Mouse (Mus musculus) kidney, postnatal 25 days (tissue): ENCODE results near the gene Cul7.

Source experiments
- DNase-seq, 2 experiments: peaks; one replicate each; pipeline ENCODE4 v3.0.0; 2021; ENCODE audit warnings: mixed read lengths in 2 of 2

Cul7 gene

DNA sequence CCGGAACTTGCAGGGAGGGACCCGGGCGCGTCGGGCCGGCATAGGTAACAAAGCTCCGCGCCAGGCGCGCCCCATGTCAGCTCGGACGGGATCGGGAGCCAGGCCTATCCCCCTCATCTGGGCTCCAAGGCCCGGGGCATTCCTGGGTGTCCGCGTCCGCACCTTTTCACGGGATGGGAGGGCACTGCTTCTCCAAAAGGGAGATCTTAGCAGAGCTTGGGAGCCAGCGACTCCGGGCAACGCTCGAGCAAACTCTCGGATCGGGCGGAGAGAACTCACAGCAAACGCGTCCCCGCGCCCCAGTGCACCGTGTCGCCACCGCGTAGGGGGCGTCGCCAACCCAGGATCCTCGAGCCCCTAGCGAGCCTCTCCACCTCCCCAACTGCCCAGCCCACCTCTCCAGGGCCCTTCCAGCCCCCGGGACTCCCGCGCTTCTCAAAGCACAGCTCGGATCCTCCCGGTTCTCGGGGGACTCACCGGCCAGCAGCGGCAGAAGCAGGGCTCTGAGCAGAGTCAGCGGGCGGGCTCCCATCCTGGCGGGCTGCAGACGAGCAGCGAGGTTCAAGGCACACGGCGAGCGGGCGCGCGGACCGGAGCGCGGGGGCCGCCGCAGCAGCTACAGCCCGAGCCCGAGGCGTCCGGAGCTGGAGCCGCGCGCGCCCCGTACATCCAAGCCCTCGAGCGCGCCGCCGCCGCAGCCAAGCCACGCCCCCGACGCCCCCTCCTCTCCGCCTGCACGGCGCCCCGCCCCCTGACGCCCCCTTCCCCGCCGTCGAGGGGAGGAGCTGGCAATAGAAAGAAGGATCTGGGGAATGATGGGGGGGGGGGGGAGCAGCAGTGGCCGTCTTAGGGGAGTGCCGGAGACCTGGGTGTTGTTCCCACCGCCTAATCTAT is 21.1 kb upstream of the Cul7 start, which contains the start of gene Ptk7:
Gene Ptk7 (minus strand): TSS at position 714 of the 894 bp plus-strand sequence.
- peak; percentile 75 to 84 for DNase-seq

DNA sequence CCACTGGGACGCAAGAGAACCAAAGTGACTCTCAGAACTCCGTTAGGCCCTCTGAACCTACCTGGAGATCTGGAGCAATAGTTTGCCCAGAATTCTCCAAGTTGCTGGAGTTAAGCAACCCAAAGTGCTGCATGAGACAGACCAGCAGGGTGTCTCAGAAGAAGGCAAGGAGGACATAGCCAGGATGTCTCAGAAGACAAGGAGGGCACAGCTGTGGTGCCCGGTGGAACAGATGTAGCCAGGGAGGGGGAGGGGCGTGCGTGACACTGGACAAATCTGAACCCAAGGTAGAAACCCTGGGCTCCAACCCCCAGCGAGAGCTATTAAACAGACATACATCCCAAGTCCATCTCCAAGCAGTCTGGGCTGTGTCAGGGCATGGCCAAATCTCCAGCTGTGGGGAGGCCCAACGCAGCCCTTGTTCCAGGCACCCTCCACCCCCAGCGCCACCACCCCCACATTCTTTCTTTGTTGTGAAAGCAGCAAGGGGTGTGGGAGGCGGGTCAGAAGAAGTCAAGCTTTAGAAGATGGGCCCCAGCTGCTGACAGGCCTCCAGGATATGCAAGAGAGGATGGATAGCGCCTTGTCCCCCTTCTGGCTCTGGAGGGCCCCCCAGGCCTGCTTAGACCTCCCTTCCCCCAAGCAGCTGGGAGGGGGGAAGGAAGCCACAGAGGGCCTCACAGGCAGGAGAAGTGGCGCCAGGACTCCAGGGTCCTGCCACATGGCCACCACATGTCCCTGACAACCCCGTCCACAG is 20.3 kb upstream of the Cul7 start:
- peak; percentile 66 to 76 for DNase-seq

- peak in 1 of 2 experiments; percentile 73 for DNase-seq
Measured at GRCm38 (mm10) chr17:46636831-46637523, 13.2 kb upstream of the Cul7 start.

DNA sequence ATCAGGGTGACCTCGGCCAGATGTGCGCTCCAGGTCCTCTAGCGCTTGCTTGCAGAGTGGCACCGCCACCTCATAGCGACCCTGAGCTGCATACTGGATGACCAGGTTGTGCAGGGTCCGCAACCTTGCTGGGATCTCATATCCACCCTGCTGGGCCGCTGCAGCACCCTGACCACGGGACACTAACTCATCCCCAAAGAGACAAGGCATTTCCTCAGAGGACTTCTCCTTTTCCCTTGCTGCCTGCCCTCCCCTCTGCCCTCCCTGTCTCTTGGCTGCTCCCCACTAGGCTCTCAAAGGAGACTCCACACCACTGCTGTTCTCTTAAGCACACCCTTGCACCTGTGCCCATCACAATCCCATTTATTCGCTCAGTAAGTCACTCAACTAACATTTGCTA is 10.2 kb upstream of the Cul7 start:
- no peak for DNase-seq

DNA sequence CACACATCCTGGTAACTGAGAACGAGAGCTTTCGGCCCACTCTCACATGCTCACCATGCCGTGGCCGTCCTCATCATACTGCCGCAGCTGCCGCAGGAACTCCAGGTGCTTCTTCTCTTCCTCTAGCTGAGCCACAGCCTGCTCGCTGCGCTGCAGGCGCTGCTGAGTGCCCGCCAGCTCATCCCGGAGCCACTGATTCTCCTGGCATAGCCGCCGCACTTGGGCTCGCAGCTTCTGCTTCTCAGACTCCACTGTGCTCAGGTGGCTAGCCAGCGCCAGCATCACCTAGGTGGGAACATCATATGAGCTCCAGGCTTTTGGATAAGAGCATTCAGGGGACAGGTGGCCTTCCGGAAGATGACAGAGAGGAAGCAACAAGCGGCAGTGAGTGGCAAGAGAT is 8.1 kb upstream of the Cul7 start:
- DNase-seq = no peak

- no peak for DNase-seq
Measured at GRCm38 (mm10) chr17:46644152-46644805, 5.9 kb upstream of the Cul7 start.

- DNase-seq = peak; percentile 93 to 96
Measured at GRCm38 (mm10) chr17:46644916-46645475, 5.1 kb upstream of the Cul7 start.

GRCm38 (mm10) chr17:46645561-46646321 is 4.4 kb upstream of the Cul7 start, which contains the start of the genes Klc4 and Mrpl2:
Gene Klc4 (minus strand): TSS chr17:46646022.
Gene Mrpl2 (plus strand): TSS chr17:46646229.
- DNase-seq = peak; percentile 99

- no peak for DNase-seq
Measured at GRCm38 (mm10) chr17:46646322-46646662, 3.8 kb upstream of the Cul7 start.

DNA sequence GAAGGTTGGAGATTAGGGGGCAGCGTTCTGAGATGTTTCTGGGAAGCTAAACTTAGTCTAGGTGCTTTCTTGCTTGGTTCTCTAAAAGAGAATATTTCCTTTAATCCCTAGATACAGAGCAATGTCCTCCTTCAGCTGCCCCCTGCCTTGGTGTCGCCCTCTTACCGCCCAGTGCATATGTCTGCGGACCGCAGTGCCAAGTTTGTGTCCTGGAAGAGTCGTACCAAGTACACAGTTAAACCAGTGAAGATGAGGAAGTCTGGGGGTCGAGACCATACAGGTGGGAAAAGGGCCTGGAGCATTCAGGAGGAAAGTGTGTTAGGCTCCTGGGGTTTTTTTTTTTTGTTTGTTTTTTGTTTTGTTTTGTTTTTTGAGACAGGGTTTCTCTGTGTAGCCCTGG is 2.9 kb upstream of the Cul7 start:
- DNase-seq = no peak

DNA sequence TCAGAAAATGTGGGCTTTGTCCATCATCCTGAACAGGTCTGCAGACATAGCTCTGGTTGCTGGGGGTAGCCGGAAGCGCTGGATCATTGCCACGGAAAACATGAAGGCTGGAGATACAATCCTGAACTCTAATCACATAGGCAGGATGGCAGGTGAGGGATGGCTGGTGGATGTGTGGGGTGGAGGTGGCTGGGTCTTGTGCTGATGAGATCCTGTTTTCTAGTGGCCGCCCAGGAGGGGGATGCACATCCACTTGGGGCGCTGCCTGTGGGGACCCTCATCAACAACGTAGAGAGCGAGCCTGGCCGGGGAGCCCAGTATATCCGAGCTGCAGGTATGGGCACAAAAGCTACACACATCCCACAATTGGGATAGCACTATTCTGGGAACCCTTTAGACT is 1.7 kb upstream of the Cul7 start:
- no peak for DNase-seq

DNA sequence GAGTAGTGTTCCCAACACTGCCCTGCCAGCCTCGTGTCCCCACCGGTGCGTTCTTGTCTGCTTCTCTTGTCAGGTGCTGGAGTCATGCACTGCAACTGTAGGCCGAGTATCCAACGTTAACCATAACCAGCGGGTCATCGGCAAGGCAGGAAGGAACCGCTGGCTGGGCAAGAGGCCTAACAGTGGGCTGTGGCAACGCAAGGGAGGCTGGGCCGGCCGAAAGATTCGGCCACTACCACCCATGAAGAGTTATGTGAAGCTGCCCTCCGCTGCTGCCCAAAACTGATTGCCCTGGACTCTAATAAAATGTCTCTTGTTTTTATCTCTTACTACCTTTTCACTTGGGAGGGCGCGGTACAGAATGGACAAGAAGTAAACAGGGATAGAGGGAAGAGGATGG is 326 bp upstream of the Cul7 start:
- peak in 1 of 2 experiments; percentile 59 for DNase-seq

DNA sequence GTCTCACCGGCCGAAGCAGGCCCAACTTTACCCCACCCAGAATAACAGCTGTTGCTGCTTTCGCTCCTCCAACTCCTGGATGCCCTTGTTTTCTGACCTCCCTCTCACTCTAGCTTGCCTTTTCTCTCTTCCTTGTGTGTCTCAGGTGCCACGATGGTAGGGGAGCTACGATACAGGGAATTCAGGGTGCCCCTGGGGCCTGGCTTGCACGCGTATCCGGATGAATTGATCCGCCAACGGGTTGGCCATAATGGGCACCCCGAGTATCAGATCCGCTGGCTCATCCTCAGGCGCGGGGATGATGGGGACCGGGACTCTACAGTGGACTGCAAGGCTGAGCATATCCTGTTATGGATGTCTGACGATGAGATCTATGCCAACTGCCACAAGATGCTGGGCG is 1.2 kb downstream of the Cul7 start:
- DNase-seq = no peak

DNA sequence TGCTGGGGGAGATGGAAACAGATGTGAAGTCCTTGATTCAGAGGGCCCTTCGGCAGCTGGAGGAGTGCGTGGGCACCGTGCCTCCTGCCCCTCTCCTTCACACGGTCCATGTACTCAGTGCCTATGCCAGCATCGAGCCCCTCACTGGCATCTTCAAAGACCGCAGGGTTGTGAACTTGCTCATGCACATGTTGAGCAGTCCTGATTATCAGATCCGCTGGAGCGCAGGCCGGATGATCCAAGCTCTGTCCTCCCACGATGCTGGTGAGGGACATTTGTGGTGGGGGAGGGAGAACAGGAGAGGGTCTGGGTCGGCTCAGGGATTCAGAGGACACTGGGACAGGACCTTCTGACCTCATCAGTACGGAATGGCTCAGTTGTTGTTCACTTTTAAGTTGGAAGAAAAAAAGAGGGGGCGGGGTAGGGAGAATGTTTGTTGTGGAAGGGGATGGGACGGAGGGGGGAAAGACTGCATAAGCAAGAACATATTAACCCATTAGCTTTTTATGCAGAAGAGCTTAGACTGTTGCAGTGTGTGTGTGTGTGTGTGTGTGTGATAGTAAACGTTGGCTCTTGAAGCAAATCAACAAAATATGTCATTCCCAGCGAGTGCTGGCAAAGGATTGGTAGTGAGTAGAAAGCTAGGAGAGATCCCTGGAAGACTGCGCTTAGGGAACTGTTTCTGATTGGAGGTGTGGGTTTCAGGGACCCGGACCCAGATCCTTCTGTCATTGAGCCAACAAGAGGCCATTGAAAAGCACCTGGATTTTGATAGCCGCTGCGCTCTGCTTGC is 1.8 kb downstream of the Cul7 start:
- no peak for DNase-seq

- DNase-seq = no peak
Measured at GRCm38 (mm10) chr17:46656054-46656453, 5.9 kb downstream of the Cul7 start.

- no peak for DNase-seq
Measured at GRCm38 (mm10) chr17:46661351-46661750, 11.2 kb downstream of the Cul7 start.

DNA sequence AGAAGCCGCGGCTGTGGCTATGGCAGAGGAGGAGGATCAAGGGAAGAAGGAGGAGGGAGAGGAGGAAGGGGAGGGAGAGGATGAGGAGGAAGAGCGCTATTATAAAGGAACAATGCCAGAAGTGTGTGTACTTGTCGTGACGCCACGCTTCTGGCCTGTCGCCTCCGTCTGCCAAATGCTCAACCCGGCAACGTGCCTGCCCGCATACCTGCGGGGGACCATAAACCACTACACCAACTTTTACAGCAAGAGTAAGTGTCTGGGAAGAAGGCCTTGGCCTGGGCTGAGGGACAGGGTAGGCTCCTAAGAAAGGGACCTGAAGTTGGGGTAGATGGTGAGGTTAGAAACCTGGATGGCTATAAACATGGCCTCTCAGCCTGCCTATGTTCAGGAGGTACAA is 11.8 kb downstream of the Cul7 start:
- DNase-seq = no peak

DNA sequence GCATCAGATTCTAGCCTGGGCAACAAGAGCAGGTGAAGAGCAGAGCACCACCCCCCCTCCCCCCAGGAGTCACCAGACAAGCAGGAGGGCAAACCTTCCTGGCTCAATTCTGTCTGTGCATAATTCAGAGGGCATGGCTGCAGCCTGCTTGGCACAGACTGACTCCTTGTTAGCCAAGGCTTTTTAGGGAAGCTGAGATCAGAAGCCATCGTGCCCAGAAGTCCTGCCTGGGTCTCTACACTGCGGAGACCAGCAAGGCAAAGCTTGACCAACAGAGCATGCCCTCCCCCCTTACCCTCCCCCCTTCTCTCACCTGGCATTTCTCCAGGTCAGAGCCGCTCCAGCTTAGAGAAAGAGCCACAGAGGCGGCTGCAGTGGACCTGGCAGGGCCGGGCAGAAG is 12.6 kb downstream of the Cul7 start:
- DNase-seq = peak; percentile 43 to 65

- peak in 1 of 2 experiments; percentile 58 for DNase-seq
Measured at GRCm38 (mm10) chr17:46667712-46668111, 17.6 kb downstream of the Cul7 start.

- DNase-seq = no peak
Measured at GRCm38 (mm10) chr17:46669911-46670310, 19.8 kb downstream of the Cul7 start.
